Mouse (Mus musculus): Measurements from ENCODE around the gene Wnt10b.

DNA sequence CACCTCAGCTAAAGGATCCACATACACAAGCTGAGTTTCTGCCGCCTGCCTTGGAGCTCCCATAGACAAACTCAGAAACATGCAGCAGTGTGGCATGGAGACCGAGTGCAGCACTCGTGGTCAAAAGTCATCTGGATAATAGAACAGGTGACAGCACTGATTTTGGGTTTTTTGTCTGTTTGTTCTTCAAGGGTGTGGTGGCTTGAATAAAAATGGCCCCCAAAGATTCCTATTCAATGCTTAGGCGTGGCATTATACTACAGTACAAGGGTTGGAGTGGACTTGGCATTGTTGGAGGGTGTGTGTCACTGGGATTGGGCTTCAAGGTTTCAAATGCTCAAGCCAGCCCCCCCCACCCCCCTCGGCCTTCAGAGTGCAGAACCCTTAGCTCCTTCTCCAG is 44.2 kb upstream of the Wnt10b start:
- TF ChIP-seq CTCF (IDR thresholded peaks at IDR 0.05) (no peak), POLR2A (IDR thresholded peaks at IDR 0.05; ENCODE audit: insufficient read depth, low read depth, low read length) (no peak)

All from heart, adult 2 months (tissue).